Mouse (Mus musculus) left cerebral cortex, adult 9 months (tissue): ENCODE data around the gene Dnal4.

ENCODE experiments used
- DNase-seq, 2 experiments: peaks; one replicate each; pipeline ENCODE4 v3.0.0; 2022; ENCODE audit warnings: low spot score in 2 of 2

Dnal4 gene

GRCm38 (mm10) chr15:79733640-79734039 lies 44.0 kb downstream of the Dnal4 start:
- no peak for DNase-seq

- no peak for DNase-seq
Observed at GRCm38 (mm10) chr15:79733192-79733591, 44.5 kb downstream of the Dnal4 start.

GRCm38 (mm10) chr15:79731554-79731953 lies 46.1 kb downstream of the Dnal4 start:
- no peak for DNase-seq

- no peak for DNase-seq
Observed at GRCm38 (mm10) chr15:79728731-79729388, 48.8 kb downstream of the Dnal4 start.

- no peak for DNase-seq
Observed at GRCm38 (mm10) chr15:79728311-79728710, 49.3 kb downstream of the Dnal4 start.

GRCm38 (mm10) chr15:79727840-79728239 lies 49.8 kb downstream of the Dnal4 start:
- DNase-seq: peak in 1 of 2 experiments; percentile 70

GRCm38 (mm10) chr15:79725190-79725789 lies 52.4 kb downstream of the Dnal4 start:
- DNase-seq: peak; percentile 66 to 76

GRCm38 (mm10) chr15:79723439-79723838 lies 54.2 kb downstream of the Dnal4 start:
- no peak for DNase-seq

- DNase-seq: no peak
Observed at GRCm38 (mm10) chr15:79720796-79721195, 56.9 kb downstream of the Dnal4 start.

GRCm38 (mm10) chr15:79720267-79720666 lies 57.4 kb downstream of the Dnal4 start:
- no peak for DNase-seq

- DNase-seq: no peak
Observed at GRCm38 (mm10) chr15:79716710-79717109, 60.9 kb downstream of the Dnal4 start.

- no peak for DNase-seq
Observed at GRCm38 (mm10) chr15:79715646-79716045, 62.0 kb downstream of the Dnal4 start.
